Mouse (Mus musculus): ENCODE data around the gene Amotl1.

- TF ChIP-seq CTCF (IDR thresholded peaks at IDR 0.05; ENCODE audit: low read depth, low read length): no peak
- TF ChIP-seq TAL1 (conservative IDR thresholded peaks at IDR 0.05; ENCODE audit: low read depth, low read length): no peak
- no peak for TF ChIP-seq POLR2AphosphoS5 (IDR thresholded peaks at IDR 0.05; ENCODE audit: insufficient replicate concordance, low read depth, low read length)
- no peak for TF ChIP-seq GATA1 (IDR thresholded peaks at IDR 0.05; ENCODE audit: borderline replicate concordance, low read length)
- TF ChIP-seq GATA2 (IDR thresholded peaks at IDR 0.05; ENCODE audit: borderline replicate concordance, low read depth, low read length): no peak
Measured at GRCm38 (mm10) chr9:14646061-14646460, 1.2 kb upstream of the Amotl1 start.

All from G1E (cell line).